Mouse (Mus musculus) liver, embryonic 14.5 days (tissue): ENCODE results near the gene Arrb1. TPM values are rescaled to one million over a fixed set of nuclear protein-coding genes. Genes with fewer than 3 reads are reported as not detected.

Experiments
- ATAC-seq: fragments of 200-750 bp; cut with Nextera tagmentation; 2 replicates; pipeline ENCODE4 v1.8.0; 2017; ENCODE audit warnings: moderate number of reproducible peaks, mild to moderate bottlenecking, moderate library complexity; ENCODE audit not compliant: insufficient read depth
- DNase-seq, 3 experiments: peaks; one replicate each; pipeline ENCODE4 v3.0.0-alpha.2; 2012 to 2013; ENCODE audit warnings: low read depth in 3 of 3, low spot score in 3 of 3
- H3K27ac ChIP-seq: fragments of 300-500 bp; sonication (generic); 2 replicates; pipeline ENCODE4 v1.5.1; 2014; ENCODE audit warnings: moderate library complexity, mild to moderate bottlenecking, control low read depth, inconsistent platforms
- H3K27me3 ChIP-seq: fragments of 300-500 bp; sonication (generic); 2 replicates; pipeline ENCODE4 v1.6.1; 2014; ENCODE audit warnings: mild to moderate bottlenecking, low read length, moderate library complexity; ENCODE audit not compliant: control insufficient read depth, insufficient read depth
- H3K36me3 ChIP-seq: fragments of 300-500 bp; sonication (generic); replicated peaks from 2 replicates; pipeline ENCODE4 v1.6.1; 2014; ENCODE audit warnings: low read depth; ENCODE audit not compliant: control insufficient read depth, insufficient read depth
- H3K4me1 ChIP-seq, 2 experiments: fragments of 200-500 bp in 1 of 2; fragments of 300-500 bp in 1 of 2; sonication (generic) in 1 of 2; replicated peaks; 2 replicates each; pipeline ENCODE4 v1.6.1; 2012 to 2014; ENCODE audit warnings: antibody characterized with exemption in 1 of 2, inconsistent platforms in 1 of 2, low read length in 1 of 2; ENCODE audit not compliant: control insufficient read depth in 2 of 2, insufficient read depth in 2 of 2
- H3K4me2 ChIP-seq: fragments of 300-500 bp; sonication (generic); 2 replicates; pipeline ENCODE4 v1.6.1; 2014; ENCODE audit warnings: low read depth, mild to moderate bottlenecking, control low read depth, moderate library complexity
- H3K4me3 ChIP-seq, 2 experiments: fragments of 200-500 bp in 1 of 2; fragments of 300-500 bp in 1 of 2; sonication (generic) in 1 of 2; 2 replicates each; pipeline ENCODE4 v1.5.1; 2012 to 2014; ENCODE audit warnings: low read depth in 2 of 2, low read length in 2 of 2, mild to moderate bottlenecking in 2 of 2, control low read depth in 1 of 2, inconsistent platforms in 1 of 2, moderate library complexity in 1 of 2; ENCODE audit not compliant: insufficient read depth in 1 of 2
- H3K9ac ChIP-seq: fragments of 300-500 bp; sonication (generic); replicated peaks from 2 replicates; pipeline ENCODE4 v1.6.1; 2014; ENCODE audit warnings: mild to moderate bottlenecking, control low read depth, moderate library complexity
- H3K9me3 ChIP-seq: fragments of 300-500 bp; sonication (generic); 2 replicates; pipeline ENCODE4 v1.6.1; 2016; ENCODE audit warnings: low read length, mixed read lengths; ENCODE audit not compliant: control insufficient read depth
- CTCF ChIP-seq: IDR thresholded peaks from 2 replicates; pipeline ENCODE4 v1.5.1; 2016; ENCODE audit warnings: antibody characterized with exemption, low read depth, control low read depth
- EP300 ChIP-seq: IDR thresholded peaks from 2 replicates; pipeline ENCODE4 v1.6.1; 2016; ENCODE audit warnings: antibody characterized with exemption, low read depth
- WGBS: fragments of 180-500 bp; shearing (Covaris S2); extraction: QIAGEN DNeasy Blood & Tissue Kit; methylation state at CpG from one replicate; pipeline ENCODE4 v1.1.7; 2014; ENCODE audit not compliant: insufficient replicate concordance; 5-methylcytosine and 5-hydroxymethylcytosine counted together
- microRNA counts: library from miRNA; unstranded; fragments of <30 nt; microRNA quantifications from one replicate; lab custom pipeline; 2016
- microRNA-seq: library from miRNA; unstranded; fragments of <30 nt; microRNA quantifications from one replicate; pipeline ENCODE4, GENCODE M21; 2016
- polyA plus RNA-seq, 2 experiments: library from polyadenylated mRNA; depleted of rRNA in 1 of 2; stranded (reverse) in 1 of 2; unstranded in 1 of 2; fragments of >200 nt; fragmentation: Nextera tagmentation in 1 of 2; extraction: Ambion mirVana in 1 of 2; gene quantifications; 2 replicates each; pipeline versions ENCODE4 v1.2.1 to v1.2.3; 2012 to 2014

The Arrb1 gene
- polyA plus RNA-seq, 2 experiments = 30.1 to 235 TPM

DNA sequence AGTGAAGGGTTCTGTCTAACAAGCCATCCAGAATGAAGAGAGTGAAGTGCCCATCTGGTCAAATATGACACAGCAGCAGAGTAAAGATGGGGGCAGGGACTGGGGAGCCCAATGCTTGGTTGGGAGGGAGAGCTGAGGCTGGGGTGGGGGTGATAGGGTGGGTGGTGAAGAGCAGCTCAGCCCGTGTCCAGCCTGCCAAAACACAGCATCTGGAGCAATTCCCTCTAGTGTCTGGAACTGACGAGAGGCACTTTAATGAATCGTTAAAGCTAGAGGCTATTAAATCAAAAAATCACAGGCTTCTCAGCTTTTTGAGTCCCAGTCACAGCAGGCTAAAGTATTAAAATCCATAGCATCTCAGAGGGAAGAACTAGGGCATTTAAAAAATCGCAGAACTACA is 114.3 kb downstream of the Arrb1 start:
- H3K4me3 ChIP-seq = no peak overlapping the region
- no peaks in the 10 kb centered on the region for H3K36me3 ChIP-seq
- H3K9me3 ChIP-seq = no peaks in the 10 kb centered on the region
- 50% methylated on average over 4 of the region's 4 CpGs for WGBS
- no peak overlapping the region for H3K4me2 ChIP-seq
- ATAC-seq (no peak), DNase-seq (no peak)
- H3K9ac ChIP-seq = no peak overlapping the region
- H3K4me1 ChIP-seq = no peaks in the 10 kb centered on the region
- TF ChIP-seq CTCF (no peak), EP300 (no peak)
- no peak overlapping the region for H3K27ac ChIP-seq
- H3K27me3 ChIP-seq = no peaks in the 10 kb centered on the region; the same call in 1 of the 2 replicates

DNA sequence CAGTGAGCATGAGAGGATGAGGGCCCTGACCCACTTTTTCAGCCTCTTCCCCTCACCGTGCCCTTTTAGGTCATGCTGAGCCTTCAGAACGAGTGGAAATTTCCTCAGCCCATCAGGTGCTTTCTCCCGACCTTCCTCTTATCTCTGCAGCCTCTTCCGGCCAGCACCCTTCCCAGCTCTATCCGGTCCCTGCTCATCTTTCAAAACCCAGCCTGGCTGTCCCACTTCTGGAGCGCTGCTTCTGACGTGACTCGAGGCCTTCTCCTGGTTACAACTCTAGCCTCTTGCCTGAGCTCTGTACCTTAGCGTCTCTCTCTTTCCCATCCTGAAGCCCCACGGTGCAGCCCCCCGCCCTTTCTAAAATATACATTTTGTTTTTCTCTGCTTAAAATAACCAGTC is 119.0 kb downstream of the Arrb1 start:
- TF ChIP-seq EP300 = no peak
- TF ChIP-seq CTCF = no peak
- no peaks in the 10 kb centered on the region for H3K9me3 ChIP-seq
- WGBS = 48% methylated on average over 11 of the region's 11 CpGs
- no peak overlapping the region for H3K9ac ChIP-seq
- no peak overlapping the region for H3K4me2 ChIP-seq
- no peaks in the 10 kb centered on the region for H3K4me1 ChIP-seq
- DNase-seq (no peak), ATAC-seq (no peak)
- H3K36me3 ChIP-seq = no peaks in the 10 kb centered on the region
- peaks cover 2% of the 10 kb centered on the region; the same call in 1 of the 2 replicates for H3K27me3 ChIP-seq
- no peak overlapping the region for H3K4me3 ChIP-seq
- H3K27ac ChIP-seq = no peak overlapping the region

MicroRNA genes within 50 kb of the gene (microRNA counts, 519-probe panel; counts per million panel counts)
- 69.9 counts per million for microRNA mmu-miR-326 (lab: Ali Mortazavi, UCI)

Small RNA genes within 50 kb of the gene (microRNA-seq; reads per million reads assigned to microRNA genes)
- 111 reads per million, percentile 48 among the genes with 10 or more reads in this experiment for gene Mir326

Other genes with a start within 250 kb of the Arrb1 start
- gene Serpinh1, start 182.2 kb upstream of the Arrb1 start, polyA plus RNA-seq (2012; rRNA removed) = 34.5 and 34.9 TPM in 2 replicates
- 23.3 and 23.4 TPM in 2 replicates for gene Serpinh1, start 182.2 kb upstream of the Arrb1 start, polyA plus RNA-seq (2014; fragmentation: Nextera tagmentation; extraction: Ambion mirVana)
- gene Gdpd5, start 154.1 kb upstream of the Arrb1 start, polyA plus RNA-seq (2012; rRNA removed) = 0.81 and 0.90 TPM in 2 replicates
- 0.85 and 0.94 TPM in 2 replicates for gene Gdpd5, start 154.1 kb upstream of the Arrb1 start, polyA plus RNA-seq (2014; fragmentation: Nextera tagmentation; extraction: Ambion mirVana)
- gene Klhl35, start 69.5 kb upstream of the Arrb1 start, polyA plus RNA-seq (2012; rRNA removed) = 0.09 and 0.12 TPM in 2 replicates
- gene Klhl35, start 69.5 kb upstream of the Arrb1 start, polyA plus RNA-seq (2014; fragmentation: Nextera tagmentation; extraction: Ambion mirVana) = 0.09 and 0.38 TPM in 2 replicates
- gene Rps3, start 51.7 kb upstream of the Arrb1 start, polyA plus RNA-seq (2012; rRNA removed) = 697 and 811 TPM in 2 replicates
- gene Rps3, start 51.7 kb upstream of the Arrb1 start, polyA plus RNA-seq (2014; fragmentation: Nextera tagmentation; extraction: Ambion mirVana) = 661 and 668 TPM in 2 replicates
- 0.12 and 0.13 TPM in 2 replicates for gene Tpbgl, start 91.6 kb downstream of the Arrb1 start, polyA plus RNA-seq (2012; rRNA removed)
- 0.14 and 0.24 TPM in 2 replicates for gene Tpbgl, start 91.6 kb downstream of the Arrb1 start, polyA plus RNA-seq (2014; fragmentation: Nextera tagmentation; extraction: Ambion mirVana)
- gene Slco2b1, start 175.9 kb downstream of the Arrb1 start, polyA plus RNA-seq (2012; rRNA removed) = 0.08 and 0.12 TPM in 2 replicates
- gene Slco2b1, start 175.9 kb downstream of the Arrb1 start, polyA plus RNA-seq (2014; fragmentation: Nextera tagmentation; extraction: Ambion mirVana) = 0.11 and 0.13 TPM in 2 replicates
- not detected in 2 replicates for gene Olfr520, start 194.8 kb downstream of the Arrb1 start, polyA plus RNA-seq (2012; rRNA removed)
- gene Olfr520, start 194.8 kb downstream of the Arrb1 start, polyA plus RNA-seq (2014; fragmentation: Nextera tagmentation; extraction: Ambion mirVana) = not detected in 2 replicates
- gene Olfr521, start 228.0 kb downstream of the Arrb1 start, polyA plus RNA-seq (2012; rRNA removed) = not detected in 2 replicates
- not detected in 2 replicates for gene Olfr521, start 228.0 kb downstream of the Arrb1 start, polyA plus RNA-seq (2014; fragmentation: Nextera tagmentation; extraction: Ambion mirVana)